Mouse (Mus musculus): ENCODE measurements around the gene Ndufb10. TPM values are rescaled to one million over a fixed set of nuclear protein-coding genes. Genes with fewer than 3 reads are reported as not detected.

The Ndufb10 gene
- 236 and 247 TPM in 2 replicates for total RNA-seq (2015)
- total RNA-seq (2017), result 256 and 308 TPM in 2 replicates

GRCm38 (mm10) chr17:24724184-24724583 lies at the start of gene Ndufb10:
Gene Ndufb10 (minus strand): TSS chr17:24724478.
- peak; percentile 60 for ATAC-seq (replicated peaks; ENCODE audit: poor library complexity)

- ATAC-seq (replicated peaks; ENCODE audit: poor library complexity), result 0 out of 2 replicates have a peak, but pooled peaks have one; percentile 31
Measured at GRCm38 (mm10) chr17:24773241-24773640, 49.0 kb upstream of the Ndufb10 start.

GRCm38 (mm10) chr17:24769146-24769545 lies 44.9 kb upstream of the Ndufb10 start:
- no peak for ATAC-seq (replicated peaks; ENCODE audit: poor library complexity)

GRCm38 (mm10) chr17:24766266-24766875 lies 42.1 kb upstream of the Ndufb10 start:
- ATAC-seq (replicated peaks; ENCODE audit: poor library complexity), result no peak

- no peak for ATAC-seq (replicated peaks; ENCODE audit: poor library complexity)
Measured at GRCm38 (mm10) chr17:24765016-24765905, 41.0 kb upstream of the Ndufb10 start.

- no peak for ATAC-seq (replicated peaks; ENCODE audit: poor library complexity)
Measured at GRCm38 (mm10) chr17:24761121-24761520, 36.8 kb upstream of the Ndufb10 start.

GRCm38 (mm10) chr17:24757394-24757793 lies 33.1 kb upstream of the Ndufb10 start:
- no peak for ATAC-seq (replicated peaks; ENCODE audit: poor library complexity)

GRCm38 (mm10) chr17:24752415-24753394 lies 28.4 kb upstream of the Ndufb10 start, which contains the start of gene Hs3st6:
Gene Hs3st6 (plus strand): TSS chr17:24752988.
- peak; percentile 46 for ATAC-seq (replicated peaks; ENCODE audit: poor library complexity)

- no peak for ATAC-seq (replicated peaks; ENCODE audit: poor library complexity)
Measured at GRCm38 (mm10) chr17:24751528-24751927, 27.2 kb upstream of the Ndufb10 start.

- ATAC-seq (replicated peaks; ENCODE audit: poor library complexity), result no peak
Measured at GRCm38 (mm10) chr17:24746986-24747385, 22.7 kb upstream of the Ndufb10 start.

GRCm38 (mm10) chr17:24745526-24746497 lies 21.5 kb upstream of the Ndufb10 start:
- peak; percentile 96 for ATAC-seq (replicated peaks; ENCODE audit: poor library complexity)

- ATAC-seq (replicated peaks; ENCODE audit: poor library complexity), result no peak
Measured at GRCm38 (mm10) chr17:24744381-24744780, 20.1 kb upstream of the Ndufb10 start.

GRCm38 (mm10) chr17:24743896-24744295 lies 19.6 kb upstream of the Ndufb10 start:
- ATAC-seq (replicated peaks; ENCODE audit: poor library complexity), result no peak

GRCm38 (mm10) chr17:24742307-24742706 lies 18.0 kb upstream of the Ndufb10 start:
- peak; percentile 42 for ATAC-seq (replicated peaks; ENCODE audit: poor library complexity)

GRCm38 (mm10) chr17:24739926-24740325 lies 15.6 kb upstream of the Ndufb10 start:
- ATAC-seq (replicated peaks; ENCODE audit: poor library complexity), result no peak

GRCm38 (mm10) chr17:24738238-24738637 lies 14.0 kb upstream of the Ndufb10 start:
- ATAC-seq (replicated peaks; ENCODE audit: poor library complexity), result no peak

- peak; percentile 45 for ATAC-seq (replicated peaks; ENCODE audit: poor library complexity)
Measured at GRCm38 (mm10) chr17:24737135-24737810, 13.0 kb upstream of the Ndufb10 start.

- ATAC-seq (replicated peaks; ENCODE audit: poor library complexity), result peak; percentile 95
Measured at GRCm38 (mm10) chr17:24736330-24737051, 12.2 kb upstream of the Ndufb10 start, which contains the start of gene Msrb1. Gene Msrb1 (plus strand): TSS chr17:24736642.

All from megakaryocyte progenitor cell, adult 5-6 weeks (primary cell).